Mouse (Mus musculus): ENCODE results near the gene Supt20. TPM values are rescaled to one million over a fixed set of nuclear protein-coding genes. Genes with fewer than 3 reads are reported as not detected.
A peak's percentile ranks its signal among the peaks of the same experiment; 100 is the strongest.

The Supt20 gene
- polyA plus RNA-seq (2016; fragmentation: Nextera tagmentation; extraction: Ambion mirVana) = 117 and 124 TPM in 2 replicates

- no peaks in the 10 kb centered on the region for H3K27me3 ChIP-seq
- peak within 1 kb of the TSS; percentile 62 for H3K4me2 ChIP-seq (replicated peaks)
- H3K36me3 ChIP-seq = peaks cover 15% of the 10 kb centered on the region
- 2% methylated on average over 65 of the region's 65 CpGs for WGBS
- peak within 1 kb of the TSS; percentile 78 for H3K27ac ChIP-seq
- no peaks in the 10 kb centered on the region for H3K4me1 ChIP-seq
- peak; percentile 99 for ATAC-seq (ENCODE audit: low FRiP score)
- peak within 1 kb of the TSS; percentile 54 for H3K4me3 ChIP-seq
- peak within 1 kb of the TSS; percentile 69 for H3K9ac ChIP-seq
- no peaks in the 10 kb centered on the region for H3K9me3 ChIP-seq (replicated peaks)
Observed at GRCm38 (mm10) chr3:54692202-54693055, at the start of gene Supt20. TSS of gene Supt20 (plus strand) at chr3:54692807.

- no peaks in the 10 kb centered on the region for H3K36me3 ChIP-seq
- H3K4me2 ChIP-seq (replicated peaks) = no peak overlapping the region
- ATAC-seq (ENCODE audit: low FRiP score) = no peak
- no peaks in the 10 kb centered on the region for H3K9me3 ChIP-seq (replicated peaks)
- H3K9ac ChIP-seq = no peak overlapping the region
- no peak overlapping the region for H3K4me3 ChIP-seq
- H3K27ac ChIP-seq = no peak overlapping the region
- no peaks in the 10 kb centered on the region for H3K27me3 ChIP-seq
- H3K4me1 ChIP-seq = no peaks in the 10 kb centered on the region
- WGBS = 98% methylated on average over 1 of the region's 1 CpGs
Observed at GRCm38 (mm10) chr3:54642851-54643250, 49.8 kb upstream of the Supt20 start.

DNA sequence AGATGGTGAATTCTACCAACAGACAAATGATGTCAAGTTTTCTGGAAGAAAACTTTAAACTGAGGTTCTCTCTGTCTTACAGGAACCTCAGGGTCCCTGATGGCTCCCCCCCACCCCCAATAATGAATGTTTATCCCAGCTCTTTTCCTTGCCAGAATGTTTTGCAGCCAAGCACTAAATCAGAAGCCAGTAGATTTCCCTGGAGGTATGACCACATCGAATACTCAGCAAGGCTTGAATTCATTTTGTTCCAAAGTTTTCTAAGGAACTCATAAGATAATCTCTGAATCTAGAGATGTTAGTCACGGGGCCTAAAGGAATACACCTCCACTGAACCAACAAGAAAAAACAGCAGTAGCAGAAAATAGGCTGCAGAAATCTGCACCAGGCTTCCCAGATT is 45.0 kb upstream of the Supt20 start:
- no peak overlapping the region for H3K9ac ChIP-seq
- H3K4me3 ChIP-seq = no peak overlapping the region
- WGBS = 82% methylated on average over 2 of the region's 2 CpGs
- H3K9me3 ChIP-seq (replicated peaks) = no peaks in the 10 kb centered on the region
- H3K4me1 ChIP-seq = no peaks in the 10 kb centered on the region
- H3K4me2 ChIP-seq (replicated peaks) = no peak overlapping the region
- no peaks in the 10 kb centered on the region for H3K36me3 ChIP-seq
- H3K27ac ChIP-seq = no peak overlapping the region
- H3K27me3 ChIP-seq = no peaks in the 10 kb centered on the region
- no peak for ATAC-seq (ENCODE audit: low FRiP score)

DNA sequence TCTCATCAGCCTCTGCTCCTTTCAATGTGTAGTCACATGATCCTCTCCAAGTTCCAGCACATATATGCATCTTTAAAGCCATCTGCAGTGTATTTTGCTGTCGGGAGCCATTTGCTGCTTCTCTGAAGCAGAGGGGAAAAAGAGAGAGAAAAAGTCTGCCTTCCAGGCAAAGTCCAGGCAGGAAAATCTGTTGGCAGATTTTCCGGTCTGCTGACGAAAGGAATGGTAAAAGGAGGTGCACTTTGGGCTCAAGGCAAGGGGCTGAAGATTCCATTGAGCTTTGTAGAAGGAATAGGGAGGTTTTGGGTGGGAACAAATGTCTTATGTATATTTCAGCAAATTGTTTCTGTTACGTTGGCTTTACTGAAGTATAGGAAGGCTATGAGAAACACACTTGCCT is 41.0 kb upstream of the Supt20 start:
- 86% methylated on average over 4 of the region's 4 CpGs for WGBS
- Histone ChIP-seq H3K4me1 (no peaks in the 10 kb centered on the region), H3K4me2 (replicated peaks) (no peak overlapping the region), H3K4me3 (no peak overlapping the region), H3K27me3 (no peaks in the 10 kb centered on the region), H3K9me3 (replicated peaks) (no peaks in the 10 kb centered on the region), H3K36me3 (no peaks in the 10 kb centered on the region), H3K9ac (no peak overlapping the region), H3K27ac (no peak overlapping the region)
- no peak for ATAC-seq (ENCODE audit: low FRiP score)

DNA sequence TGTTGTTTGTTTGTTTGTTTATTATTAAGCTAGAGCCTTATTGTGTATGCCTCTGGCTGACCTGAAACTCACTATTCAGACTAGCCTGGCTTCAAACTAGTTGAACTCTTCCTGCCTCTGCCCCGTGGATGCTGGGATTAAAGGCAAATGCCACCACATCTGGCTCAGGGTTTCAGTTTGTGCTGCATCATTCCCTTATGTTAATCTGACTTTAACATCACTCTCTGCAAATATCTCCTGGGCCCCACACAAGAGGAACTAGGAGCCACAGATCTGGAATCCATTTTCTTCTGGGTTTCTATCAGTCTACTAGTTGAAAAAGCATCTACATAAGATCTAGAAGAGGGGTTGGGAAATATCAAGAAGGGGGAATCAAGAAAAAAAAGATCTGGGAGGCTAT is 38.4 kb upstream of the Supt20 start:
- Histone ChIP-seq H3K9me3 (replicated peaks) (0 out of 2 replicates have a peak, but pooled peaks cover 2% of the 10 kb centered on the region), H3K27ac (no peak overlapping the region), H3K36me3 (no peaks in the 10 kb centered on the region), H3K4me2 (replicated peaks) (no peak overlapping the region), H3K4me1 (no peaks in the 10 kb centered on the region), H3K27me3 (no peaks in the 10 kb centered on the region), H3K9ac (no peak overlapping the region), H3K4me3 (no peak overlapping the region)
- no peak for ATAC-seq (ENCODE audit: low FRiP score)
- whole genome bisulfite sequencing = 86% methylated on average over 1 of the region's 1 CpGs

- 76% methylated on average over 3 of the region's 3 CpGs for WGBS
- ATAC-seq (ENCODE audit: low FRiP score) = no peak
- Histone ChIP-seq H3K36me3 (no peaks in the 10 kb centered on the region), H3K27ac (no peak overlapping the region), H3K9ac (no peak overlapping the region), H3K4me3 (no peak overlapping the region), H3K9me3 (replicated peaks) (0 out of 2 replicates have a peak, but pooled peaks cover 6% of the 10 kb centered on the region), H3K4me1 (no peaks in the 10 kb centered on the region), H3K4me2 (replicated peaks) (no peak overlapping the region), H3K27me3 (no peaks in the 10 kb centered on the region)
Observed at GRCm38 (mm10) chr3:54657090-54657489, 35.5 kb upstream of the Supt20 start.

GRCm38 (mm10) chr3:54657888-54658626 is 34.5 kb upstream of the Supt20 start:
- no peaks in the 10 kb centered on the region for H3K36me3 ChIP-seq
- H3K4me1 ChIP-seq = no peaks in the 10 kb centered on the region
- H3K4me3 ChIP-seq = no peak overlapping the region
- H3K27me3 ChIP-seq = no peaks in the 10 kb centered on the region
- no peak overlapping the region for H3K9ac ChIP-seq
- H3K27ac ChIP-seq = no peak overlapping the region
- ATAC-seq (ENCODE audit: low FRiP score) = no peak
- H3K9me3 ChIP-seq (replicated peaks) = 0 out of 2 replicates have a peak, but pooled peaks cover 6% of the 10 kb centered on the region
- H3K4me2 ChIP-seq (replicated peaks) = no peak overlapping the region
- 80% methylated on average over 6 of the region's 6 CpGs for WGBS

DNA sequence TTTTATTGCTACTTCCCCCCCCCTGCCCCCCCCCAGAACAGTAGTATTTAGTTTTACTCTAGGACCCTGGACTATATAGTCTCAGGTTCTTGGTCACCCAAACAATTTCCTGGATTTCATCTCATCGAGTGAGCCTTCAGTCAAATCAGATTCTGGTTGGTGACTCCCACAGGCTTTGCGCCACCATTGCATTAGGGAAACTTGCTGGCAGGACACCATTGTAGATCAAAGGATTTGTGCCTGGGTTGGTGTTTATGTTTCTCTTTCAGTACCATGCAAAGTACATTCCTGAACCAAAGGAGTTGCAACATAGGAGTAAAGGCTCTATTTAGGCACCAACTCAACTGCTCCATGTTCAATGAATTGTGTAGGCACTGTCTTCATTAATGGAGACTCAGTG is 32.9 kb upstream of the Supt20 start:
- H3K9ac ChIP-seq = no peak overlapping the region
- no peak overlapping the region for H3K4me2 ChIP-seq (replicated peaks)
- 0 out of 2 replicates have a peak, but pooled peaks cover 6% of the 10 kb centered on the region for H3K9me3 ChIP-seq (replicated peaks)
- no peak overlapping the region for H3K4me3 ChIP-seq
- no peak for ATAC-seq (ENCODE audit: low FRiP score)
- H3K4me1 ChIP-seq = no peaks in the 10 kb centered on the region
- 85% methylated on average over 2 of the region's 2 CpGs for WGBS
- H3K27ac ChIP-seq = no peak overlapping the region
- H3K27me3 ChIP-seq = no peaks in the 10 kb centered on the region
- no peaks in the 10 kb centered on the region for H3K36me3 ChIP-seq

GRCm38 (mm10) chr3:54662411-54662810 is 30.2 kb upstream of the Supt20 start:
- Histone ChIP-seq H3K36me3 (no peaks in the 10 kb centered on the region), H3K9ac (no peak overlapping the region), H3K4me1 (no peaks in the 10 kb centered on the region), H3K4me2 (replicated peaks) (no peak overlapping the region), H3K4me3 (no peak overlapping the region), H3K9me3 (replicated peaks) (0 out of 2 replicates have a peak, but pooled peaks cover 6% of the 10 kb centered on the region), H3K27me3 (no peaks in the 10 kb centered on the region), H3K27ac (no peak overlapping the region)
- 53% methylated on average over 5 of the region's 5 CpGs for whole genome bisulfite sequencing
- ATAC-seq (ENCODE audit: low FRiP score) = no peak

- 87% methylated on average over 3 of the region's 3 CpGs for WGBS
- Histone ChIP-seq H3K27ac (no peak overlapping the region), H3K27me3 (no peaks in the 10 kb centered on the region), H3K36me3 (no peaks in the 10 kb centered on the region), H3K4me3 (no peak overlapping the region), H3K9ac (no peak overlapping the region), H3K9me3 (replicated peaks) (no peaks in the 10 kb centered on the region), H3K4me2 (replicated peaks) (no peak overlapping the region), H3K4me1 (no peaks in the 10 kb centered on the region)
- ATAC-seq (ENCODE audit: low FRiP score) = no peak
Observed at GRCm38 (mm10) chr3:54668141-54668540, 24.5 kb upstream of the Supt20 start.

GRCm38 (mm10) chr3:54668722-54669121 is 23.9 kb upstream of the Supt20 start:
- H3K9ac ChIP-seq = no peak overlapping the region
- H3K4me1 ChIP-seq = no peaks in the 10 kb centered on the region
- no peak overlapping the region for H3K27ac ChIP-seq
- H3K4me2 ChIP-seq (replicated peaks) = no peak overlapping the region
- WGBS = 87% methylated on average over 6 of the region's 6 CpGs
- H3K9me3 ChIP-seq (replicated peaks) = no peaks in the 10 kb centered on the region
- H3K4me3 ChIP-seq = no peak overlapping the region
- H3K36me3 ChIP-seq = no peaks in the 10 kb centered on the region
- ATAC-seq (ENCODE audit: low FRiP score) = no peak
- no peaks in the 10 kb centered on the region for H3K27me3 ChIP-seq

DNA sequence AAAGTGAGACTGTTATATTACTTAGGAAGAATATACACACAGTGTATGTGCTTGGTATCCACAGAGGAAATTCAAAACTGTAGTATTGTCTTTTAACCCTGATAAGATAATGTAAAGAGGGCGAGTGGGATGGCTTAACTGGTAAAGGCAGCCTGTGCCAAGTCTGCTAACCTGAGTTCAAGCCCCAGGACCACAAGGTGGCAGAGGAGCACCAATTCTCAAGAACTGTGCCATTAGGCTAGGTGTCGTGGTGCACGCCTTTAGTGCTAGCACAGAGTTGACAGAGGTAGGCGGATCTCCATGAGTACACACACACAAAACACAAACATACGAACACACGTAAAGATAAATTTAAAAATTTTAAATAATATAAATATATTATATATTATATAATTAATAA is 23.0 kb upstream of the Supt20 start:
- H3K9me3 ChIP-seq (replicated peaks) = no peaks in the 10 kb centered on the region
- H3K27ac ChIP-seq = no peak overlapping the region
- no peak overlapping the region for H3K4me3 ChIP-seq
- 84% methylated on average over 6 of the region's 6 CpGs for WGBS
- ATAC-seq (ENCODE audit: low FRiP score) = no peak
- no peak overlapping the region for H3K9ac ChIP-seq
- no peak overlapping the region for H3K4me2 ChIP-seq (replicated peaks)
- no peaks in the 10 kb centered on the region for H3K36me3 ChIP-seq
- H3K27me3 ChIP-seq = no peaks in the 10 kb centered on the region
- H3K4me1 ChIP-seq = no peaks in the 10 kb centered on the region
